Mouse (Mus musculus) embryonic facial prominence, embryonic 11.5 days (tissue): ENCODE results near the gene Cyfip2. TPM values are rescaled to one million over a fixed set of nuclear protein-coding genes. Genes with fewer than 3 reads are reported as not detected.

Experiments
- ATAC-seq: fragments of 200-750 bp; cut with Nextera tagmentation; replicated peaks from 2 replicates; pipeline ENCODE4 v1.8.0; 2017; ENCODE audit warnings: low read depth; ENCODE audit not compliant: insufficient number of reproducible peaks, low FRiP score, low TSS enrichment
- DNase-seq: peaks from one replicate; pipeline ENCODE4 v3.0.0-alpha.2; 2015; ENCODE audit warnings: low spot score
- H3K27ac ChIP-seq: fragments of 300-500 bp; sonication (generic); replicated peaks from 2 replicates; pipeline ENCODE4 v1.5.1; 2014; ENCODE audit warnings: mild to moderate bottlenecking, low read depth, low read length, control low read depth
- H3K27me3 ChIP-seq: fragments of 300-500 bp; sonication (generic); 2 replicates; pipeline ENCODE4 v1.6.1; 2014; ENCODE audit warnings: mild to moderate bottlenecking, low read length, moderate library complexity, mixed read lengths; ENCODE audit not compliant: control insufficient read depth, insufficient read depth
- H3K36me3 ChIP-seq: fragments of 300-500 bp; sonication (generic); replicated peaks from 2 replicates; pipeline ENCODE4 v1.6.1; 2014; ENCODE audit warnings: low read depth, mild to moderate bottlenecking, low read length, moderate library complexity, mixed read lengths; ENCODE audit not compliant: control insufficient read depth, insufficient read depth
- H3K4me1 ChIP-seq: fragments of 300-500 bp; sonication (generic); 2 replicates; pipeline ENCODE4 v1.6.1; 2014; ENCODE audit warnings: low read length, mixed read lengths; ENCODE audit not compliant: control insufficient read depth, insufficient read depth
- H3K4me2 ChIP-seq: fragments of 300-500 bp; sonication (generic); 2 replicates; pipeline ENCODE4 v1.6.1; 2014; ENCODE audit warnings: low read depth, mild to moderate bottlenecking, control low read depth, low read length, moderate library complexity
- H3K4me3 ChIP-seq: fragments of 300-500 bp; sonication (generic); 2 replicates; pipeline ENCODE4 v1.5.1; 2014; ENCODE audit warnings: low read depth, low read length, control low read depth
- H3K9ac ChIP-seq: fragments of 300-500 bp; sonication (generic); replicated peaks from 2 replicates; pipeline ENCODE4 v1.6.1; 2014; ENCODE audit warnings: mild to moderate bottlenecking, control low read depth, low read length
- H3K9me3 ChIP-seq: fragments of 300-500 bp; sonication (generic); replicated peaks from 2 replicates; pipeline ENCODE4 v1.6.1; 2016; ENCODE audit warnings: mild to moderate bottlenecking, low read length, inconsistent platforms, mixed read lengths; ENCODE audit not compliant: control insufficient read depth
- WGBS: fragments of 180-500 bp; shearing (Covaris S2); extraction: QIAGEN DNeasy Blood & Tissue Kit; methylation state at CpG from one replicate; pipeline ENCODE4 v1.1.7; 2014; 5-methylcytosine and 5-hydroxymethylcytosine counted together
- polyA plus RNA-seq: library from polyadenylated mRNA; unstranded; fragments of >200 nt; fragmentation: Nextera tagmentation; extraction: Ambion mirVana; gene quantifications from 2 replicates; pipeline ENCODE4 v1.2.1, GENCODE M21; 2014

Gene Cyfip2
- polyA plus RNA-seq, 1 experiment from 2014 or later, result 16.8 TPM

DNA sequence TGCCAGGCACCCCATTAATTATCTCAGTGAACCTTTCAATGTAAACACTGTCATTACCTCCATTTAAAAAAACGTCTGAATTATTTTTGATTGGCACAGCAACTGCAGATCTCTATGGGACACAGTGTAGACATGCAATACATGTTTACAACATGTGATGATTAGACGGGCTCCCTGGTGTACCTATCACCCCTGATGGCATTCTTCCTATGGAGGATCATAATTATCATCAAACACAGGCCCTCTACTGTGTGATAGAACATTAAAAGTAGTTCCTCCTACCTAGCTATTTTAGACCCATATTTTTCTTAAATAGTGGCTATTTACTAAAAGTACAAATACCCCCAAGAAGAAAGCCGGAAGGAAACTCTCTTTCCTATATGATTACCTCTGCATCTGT lies 42.8 kb downstream of the Cyfip2 start:
- no peaks in the 10 kb centered on the region for H3K9me3 ChIP-seq
- H3K27me3 ChIP-seq, result no peaks in the 10 kb centered on the region
- H3K4me2 ChIP-seq, result no peak overlapping the region
- no peak overlapping the region for H3K9ac ChIP-seq
- no peak for DNase-seq
- H3K27ac ChIP-seq, result no peak overlapping the region
- no peak for ATAC-seq
- H3K4me1 ChIP-seq, result no peaks in the 10 kb centered on the region
- no peak overlapping the region for H3K4me3 ChIP-seq
- H3K36me3 ChIP-seq, result no peaks in the 10 kb centered on the region
- 73% methylated on average over 3 of the region's 3 CpGs for WGBS

DNA sequence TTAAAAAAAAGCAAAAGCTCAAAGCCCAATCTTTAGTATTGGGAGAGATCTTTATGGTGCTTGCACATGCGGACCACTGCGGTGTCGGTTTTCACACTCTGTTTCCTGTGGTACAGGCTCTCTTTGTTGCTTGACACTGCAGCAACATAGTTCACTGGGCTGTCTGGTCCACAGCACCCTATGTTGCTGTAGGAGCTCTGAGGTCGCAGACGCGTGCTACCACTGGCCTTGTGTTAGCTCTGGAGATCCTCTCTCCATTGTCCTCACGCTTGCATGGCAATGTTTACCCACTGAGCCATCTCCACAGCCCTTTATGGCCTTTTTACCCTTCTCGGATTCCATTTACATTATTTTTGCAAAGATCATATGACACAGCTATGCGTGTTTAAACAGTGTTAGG lies 43.3 kb downstream of the Cyfip2 start:
- no peak for ATAC-seq
- WGBS, result 71% methylated on average over 9 of the region's 9 CpGs
- Histone ChIP-seq H3K9me3 (no peaks in the 10 kb centered on the region), H3K4me3 (no peak overlapping the region), H3K27ac (no peak overlapping the region), H3K9ac (no peak overlapping the region), H3K36me3 (no peaks in the 10 kb centered on the region), H3K27me3 (no peaks in the 10 kb centered on the region), H3K4me1 (no peaks in the 10 kb centered on the region), H3K4me2 (no peak overlapping the region)
- no peak for DNase-seq

DNA sequence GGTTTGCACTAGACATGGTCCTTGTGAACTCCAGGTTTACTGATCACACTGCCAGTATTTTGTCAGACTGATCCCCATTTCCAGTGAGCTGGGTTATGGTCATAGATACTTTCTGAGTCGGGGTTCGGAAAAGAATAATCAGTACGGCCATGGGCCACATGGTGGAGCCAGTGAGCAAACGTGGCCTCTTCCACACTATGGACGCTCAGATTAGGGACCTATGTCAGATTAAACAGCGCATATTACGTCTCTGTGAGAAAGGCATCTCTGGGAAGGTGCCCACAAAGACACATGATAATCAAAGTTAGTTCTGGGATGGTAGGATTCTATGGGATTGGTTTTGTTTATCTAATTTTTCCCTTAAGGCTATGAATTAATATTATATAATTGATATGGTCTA lies 43.7 kb downstream of the Cyfip2 start:
- no peaks in the 10 kb centered on the region for H3K4me1 ChIP-seq
- 21% methylated on average over 7 of the region's 7 CpGs for WGBS
- ATAC-seq (peak; percentile 42; the same call in 1 of the 2 replicates), DNase-seq (peak; percentile 75)
- no peak overlapping the region for H3K9ac ChIP-seq
- H3K27ac ChIP-seq, result no peak overlapping the region
- no peaks in the 10 kb centered on the region for H3K9me3 ChIP-seq
- H3K4me2 ChIP-seq, result no peak overlapping the region
- no peaks in the 10 kb centered on the region for H3K27me3 ChIP-seq
- no peaks in the 10 kb centered on the region for H3K36me3 ChIP-seq
- H3K4me3 ChIP-seq, result no peak overlapping the region

DNA sequence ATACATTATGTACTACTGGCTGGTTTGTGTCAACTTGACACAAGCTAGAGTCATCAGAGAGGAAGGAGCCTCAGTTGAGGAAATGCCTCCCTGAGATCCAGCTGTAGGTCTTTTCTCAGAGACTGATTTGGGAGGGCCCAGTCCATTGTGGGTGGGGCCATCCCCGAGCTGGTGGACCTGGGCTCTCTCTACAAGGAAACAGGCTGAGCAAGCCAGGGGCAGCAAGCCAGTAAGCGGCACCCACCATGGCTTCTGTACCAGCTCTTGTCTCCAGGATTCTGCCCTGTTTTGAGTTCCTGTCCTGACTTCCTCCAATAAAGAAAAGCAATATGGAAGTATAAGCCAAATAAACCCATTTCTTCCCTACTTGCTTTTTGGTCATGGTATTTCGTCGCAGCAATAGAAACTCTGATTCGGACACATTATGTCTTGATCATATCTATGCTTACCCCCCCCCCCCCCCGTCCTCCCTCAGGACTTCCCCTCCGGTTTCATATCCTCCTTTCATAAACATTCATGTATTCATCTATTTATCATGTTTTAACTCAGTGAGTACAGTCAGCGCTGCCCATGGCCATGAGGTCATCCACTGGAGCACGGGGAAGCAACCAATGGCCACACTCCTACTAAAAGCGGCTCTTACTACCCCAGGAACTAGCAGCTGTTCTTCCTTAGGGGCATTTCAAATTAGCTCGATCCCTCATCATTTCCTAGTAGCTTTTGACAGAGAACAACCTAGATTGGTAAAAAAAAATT lies 47.5 kb downstream of the Cyfip2 start:
- 87% methylated on average over 11 of the region's 11 CpGs for WGBS

DNA sequence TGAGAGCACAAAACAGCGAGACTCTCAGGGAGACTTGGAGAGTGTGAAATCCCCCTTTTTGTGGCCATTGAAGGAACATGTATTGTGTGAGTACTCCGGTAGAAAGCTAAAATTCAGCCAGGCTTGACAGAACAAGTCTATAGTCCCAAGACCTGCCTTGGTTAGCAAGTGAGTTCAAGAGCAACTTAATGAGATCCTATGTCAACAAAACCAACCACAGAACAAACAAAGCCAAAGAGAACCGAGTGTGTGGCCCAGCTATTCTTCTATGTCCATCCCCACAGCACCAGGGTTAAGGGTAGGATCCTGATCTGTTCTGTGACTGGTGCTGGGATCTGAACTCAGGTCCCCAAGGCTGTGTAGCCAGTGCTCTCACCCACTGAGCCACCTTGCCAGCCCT lies 48.1 kb downstream of the Cyfip2 start:
- H3K4me1 ChIP-seq, result no peaks in the 10 kb centered on the region
- H3K4me3 ChIP-seq, result no peak overlapping the region
- H3K36me3 ChIP-seq, result no peaks in the 10 kb centered on the region
- no peak overlapping the region for H3K4me2 ChIP-seq
- 76% methylated on average over 3 of the region's 3 CpGs for WGBS
- no peak overlapping the region for H3K9ac ChIP-seq
- no peaks in the 10 kb centered on the region for H3K27me3 ChIP-seq
- DNase-seq (no peak), ATAC-seq (no peak)
- no peak overlapping the region for H3K27ac ChIP-seq
- H3K9me3 ChIP-seq, result no peaks in the 10 kb centered on the region

More for the DNA sequence above, 47.5 kb downstream of the Cyfip2 start:
- Histone ChIP-seq H3K9ac (no peak overlapping the region), H3K27ac (no peak overlapping the region), H3K27me3 (no peaks in the 10 kb centered on the region), H3K4me3 (no peak overlapping the region), H3K4me1 (no peaks in the 10 kb centered on the region), H3K36me3 (no peaks in the 10 kb centered on the region), H3K4me2 (no peak overlapping the region), H3K9me3 (no peaks in the 10 kb centered on the region)
- DNase-seq (no peak), ATAC-seq (no peak)

DNA sequence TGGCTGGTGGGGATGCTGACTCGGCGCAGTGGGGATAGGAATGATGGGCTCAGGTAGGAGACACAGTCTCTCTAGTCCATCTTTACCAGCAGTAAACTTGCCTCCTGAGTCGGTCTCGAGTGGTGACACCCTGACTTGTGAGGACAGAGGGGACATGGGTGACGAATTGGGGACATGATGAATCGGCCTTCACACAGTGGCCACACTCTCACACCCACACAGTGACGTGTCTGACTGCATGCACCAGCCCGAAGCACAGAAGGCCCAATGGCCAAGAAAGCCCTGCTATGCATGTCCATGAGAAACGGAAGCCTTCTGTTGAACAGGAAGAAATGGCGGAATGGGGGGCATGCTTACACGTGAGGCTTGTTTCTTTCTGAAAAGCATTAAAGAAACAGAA lies 49.4 kb downstream of the Cyfip2 start:
- no peaks in the 10 kb centered on the region for H3K4me1 ChIP-seq
- 88% methylated on average over 11 of the region's 11 CpGs for WGBS
- DNase-seq (no peak), ATAC-seq (no peak)
- no peaks in the 10 kb centered on the region for H3K27me3 ChIP-seq
- no peak overlapping the region for H3K4me3 ChIP-seq
- H3K36me3 ChIP-seq, result no peaks in the 10 kb centered on the region
- H3K4me2 ChIP-seq, result no peak overlapping the region
- H3K9ac ChIP-seq, result no peak overlapping the region
- H3K9me3 ChIP-seq, result no peaks in the 10 kb centered on the region
- H3K27ac ChIP-seq, result no peak overlapping the region

DNA sequence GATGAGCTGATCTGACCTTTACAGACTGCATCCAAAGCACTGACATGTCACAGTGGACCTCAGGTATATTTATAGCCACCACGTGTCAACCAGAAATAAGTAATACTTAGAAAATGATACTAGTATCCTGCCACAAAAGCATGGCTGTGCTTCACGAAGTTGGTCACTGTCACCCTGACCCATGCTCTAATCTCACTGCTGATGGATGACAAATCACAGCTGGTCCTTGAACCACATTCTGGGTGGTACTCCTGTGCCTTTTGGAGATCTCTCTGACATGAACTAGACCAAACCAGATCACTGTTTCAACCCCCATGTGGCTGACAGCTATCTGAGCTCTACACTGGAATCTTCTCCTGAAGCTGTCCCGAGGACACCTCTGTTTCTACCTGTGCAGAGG lies 49.8 kb downstream of the Cyfip2 start:
- Histone ChIP-seq H3K27me3 (no peaks in the 10 kb centered on the region), H3K4me2 (no peak overlapping the region), H3K4me3 (no peak overlapping the region), H3K27ac (no peak overlapping the region), H3K9ac (no peak overlapping the region), H3K36me3 (no peaks in the 10 kb centered on the region), H3K4me1 (no peaks in the 10 kb centered on the region), H3K9me3 (no peaks in the 10 kb centered on the region)
- no peak for DNase-seq
- WGBS, result 78% methylated on average over 3 of the region's 3 CpGs
- no peak for ATAC-seq

DNA sequence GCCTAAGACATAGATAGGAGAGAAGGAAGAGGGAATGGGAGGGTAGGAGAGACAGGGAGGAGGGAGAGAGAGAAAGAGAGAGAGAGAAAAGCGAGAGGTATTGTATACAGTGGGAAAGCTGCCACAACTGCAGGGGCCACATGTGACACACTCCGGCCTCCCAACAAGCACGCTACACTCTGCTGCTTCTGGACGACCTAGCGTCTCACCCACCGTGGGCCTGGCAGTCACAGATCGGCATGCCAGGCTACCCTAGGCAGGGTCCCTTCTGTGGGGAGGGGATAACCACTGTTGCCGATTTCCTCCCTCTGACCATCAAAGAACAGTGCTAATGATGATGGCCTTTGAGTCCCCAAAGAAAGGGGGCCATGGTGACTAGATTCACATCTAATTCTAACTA lies 53.9 kb downstream of the Cyfip2 start:
- Histone ChIP-seq H3K4me3 (no peak overlapping the region), H3K4me2 (no peak overlapping the region), H3K9ac (no peak overlapping the region), H3K36me3 (no peaks in the 10 kb centered on the region), H3K27me3 (no peaks in the 10 kb centered on the region), H3K9me3 (no peaks in the 10 kb centered on the region), H3K27ac (no peak overlapping the region), H3K4me1 (no peaks in the 10 kb centered on the region)
- no peak for DNase-seq
- no peak for ATAC-seq
- WGBS, result 93% methylated on average over 8 of the region's 8 CpGs
